Mouse (Mus musculus) small intestine, adult 2 months (tissue): Measurements from ENCODE around the gene H3f3a. TPM values are rescaled to one million over a fixed set of nuclear protein-coding genes. Genes with fewer than 3 reads are reported as not detected.

Experiments
- H3K27ac ChIP-seq: fragments of 200-500 bp; 2 replicates; pipeline ENCODE4 v1.5.1; 2012; ENCODE audit warnings: low read depth, low read length, control low read depth, inconsistent platforms; ENCODE audit not compliant: insufficient read depth
- H3K27me3 ChIP-seq: fragments of 200-500 bp; 2 replicates; pipeline ENCODE4 v1.6.1; 2012; ENCODE audit warnings: mild to moderate bottlenecking, moderate library complexity, low read length, inconsistent platforms; ENCODE audit not compliant: control insufficient read depth, insufficient read depth
- H3K36me3 ChIP-seq: fragments of 200-500 bp; 2 replicates; pipeline ENCODE4 v1.6.1; 2012; ENCODE audit warnings: mild to moderate bottlenecking, low read length, control low read depth, inconsistent platforms; ENCODE audit not compliant: control insufficient read depth, insufficient read depth
- H3K4me1 ChIP-seq: fragments of 200-500 bp; 2 replicates; pipeline ENCODE4 v1.6.1; 2012; ENCODE audit warnings: low read length, inconsistent platforms, mixed read lengths; ENCODE audit not compliant: control insufficient read depth, insufficient read depth, insufficient read length
- H3K4me3 ChIP-seq: fragments of 200-500 bp; 2 replicates; pipeline ENCODE4 v1.5.1; 2012; ENCODE audit warnings: low read depth, mild to moderate bottlenecking, control low read depth, inconsistent platforms, low read length, moderate library complexity
- CTCF ChIP-seq: fragments of 200-500 bp; IDR thresholded peaks from 2 replicates; pipeline ENCODE4 v1.5.1; 2012; ENCODE audit warnings: low read depth, mild to moderate bottlenecking, control low read depth, inconsistent platforms, low read length, moderate library complexity, mixed read lengths; ENCODE audit not compliant: insufficient replicate concordance, insufficient read length; ENCODE audit errors: extremely low read depth
- POLR2A ChIP-seq: fragments of 200-500 bp; IDR thresholded peaks from 2 replicates; pipeline ENCODE4 v1.6.1; 2012; ENCODE audit warnings: low read depth, mild to moderate bottlenecking, control low read depth, inconsistent platforms, low read length, moderate library complexity
- WGBS: fragments of 180-500 bp; shearing (Covaris S2); methylation state at CpG from one replicate; pipeline ENCODE4 v1.1.7; 2018; 5-methylcytosine and 5-hydroxymethylcytosine counted together
- polyA plus RNA-seq: library from polyadenylated mRNA; depleted of rRNA; stranded (reverse); fragments of >200 nt; gene quantifications from 2 replicates; pipeline ENCODE4 v1.2.3, GENCODE M21; 2012

Gene H3f3a
- polyA plus RNA-seq, 1 experiment = 262 TPM

GRCm38 (mm10) chr1:180821101-180821500 lies 7.4 kb upstream of the H3f3a start:
- Histone ChIP-seq H3K27ac (no peak overlapping the region), H3K4me3 (no peak overlapping the region), H3K36me3 (no peaks in the 10 kb centered on the region), H3K27me3 (no peaks in the 10 kb centered on the region), H3K4me1 (no peaks in the 10 kb centered on the region; the same call in 1 of the 2 replicates)
- no peak for TF ChIP-seq CTCF
- TF ChIP-seq POLR2A = no peak
- 86% methylated on average over 6 of the region's 6 CpGs for WGBS

DNA sequence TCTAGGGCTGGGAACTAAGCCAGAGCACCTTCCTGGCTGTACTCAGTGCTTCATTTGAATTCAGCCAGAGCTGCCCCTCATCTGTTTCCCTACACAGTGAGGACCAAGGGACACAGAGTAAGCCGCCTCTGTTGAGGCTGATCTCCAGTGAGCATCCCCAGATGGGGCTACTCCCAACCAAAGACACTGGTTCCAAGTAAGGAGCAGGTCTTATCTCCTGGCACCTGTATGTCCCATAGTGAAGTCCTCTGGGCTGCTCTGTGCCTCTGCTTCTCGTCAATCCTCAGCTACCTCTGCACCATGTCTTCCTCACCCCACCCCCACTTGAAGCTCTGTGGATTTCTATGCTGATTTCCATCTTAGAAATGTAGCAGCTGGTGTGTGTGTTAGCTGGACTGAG lies 4.3 kb upstream of the H3f3a start:
- Histone ChIP-seq H3K4me3 (no peak overlapping the region), H3K27me3 (no peaks in the 10 kb centered on the region), H3K36me3 (no peaks in the 10 kb centered on the region), H3K27ac (no peak overlapping the region), H3K4me1 (no peaks in the 10 kb centered on the region; the same call in 1 of the 2 replicates)
- 95% methylated on average over 2 of the region's 2 CpGs for WGBS
- TF ChIP-seq CTCF (no peak), POLR2A (no peak)

- Histone ChIP-seq H3K27me3 (no peaks in the 10 kb centered on the region), H3K4me3 (no peak overlapping the region), H3K4me1 (peaks cover under 1% of the 10 kb centered on the region; the same call in 1 of the 2 replicates), H3K36me3 (peaks cover 3% of the 10 kb centered on the region), H3K27ac (no peak overlapping the region)
- WGBS = 90% methylated on average over 12 of the region's 12 CpGs
- no peak for TF ChIP-seq CTCF
- TF ChIP-seq POLR2A = no peak
These were observed 1.8 kb upstream of the H3f3a start for GRCm38 (mm10) chr1:180815371-180816024.

GRCm38 (mm10) chr1:180813409-180813884 lies 296 bp downstream of the H3f3a start:
- TF ChIP-seq CTCF (no peak), POLR2A (peak; percentile 92)
- no peaks in the 10 kb centered on the region for H3K27me3 ChIP-seq
- H3K36me3 ChIP-seq = peaks cover 17% of the 10 kb centered on the region
- H3K4me3 ChIP-seq = peak overlapping the region; percentile 96
- H3K27ac ChIP-seq = peak overlapping the region; percentile 93
- H3K4me1 ChIP-seq = peaks cover 2% of the 10 kb centered on the region; the same call in 1 of the 2 replicates
- under 1% methylated on average over 50 of the region's 65 CpGs for WGBS

GRCm38 (mm10) chr1:180812463-180813408 lies 1.0 kb downstream of the H3f3a start:
- Histone ChIP-seq H3K27ac (peak overlapping the region; percentile 93), H3K4me1 (peaks cover 2% of the 10 kb centered on the region; the same call in 1 of the 2 replicates), H3K27me3 (no peaks in the 10 kb centered on the region), H3K36me3 (peaks cover 22% of the 10 kb centered on the region), H3K4me3 (peak overlapping the region; percentile 96)
- under 1% methylated on average over 71 of the region's 71 CpGs for WGBS
- TF ChIP-seq POLR2A (no peak; the same call in 1 of the 2 replicates), CTCF (no peak)

- Histone ChIP-seq H3K36me3 (peaks cover 30% of the 10 kb centered on the region), H3K4me3 (peak overlapping the region; percentile 96), H3K27me3 (no peaks in the 10 kb centered on the region), H3K27ac (peak overlapping the region; percentile 93), H3K4me1 (peaks cover 2% of the 10 kb centered on the region; the same call in 1 of the 2 replicates)
- peak; percentile 70; the same call in 1 of the 2 replicates for TF ChIP-seq CTCF
- TF ChIP-seq POLR2A = no peak
- WGBS = under 1% methylated on average over 27 of the region's 27 CpGs
These were observed 1.9 kb downstream of the H3f3a start for GRCm38 (mm10) chr1:180811596-180812462.
